Mouse (Mus musculus) retina, adult 2 months (tissue): ENCODE measurements around the gene Exosc10.

ENCODE experiments used
- DNase-seq: peaks from one replicate; pipeline ENCODE4 v3.0.0-alpha.2; 2012; ENCODE audit warnings: low read depth, low spot score

Gene Exosc10

GRCm38 (mm10) chr4:148604541-148605165 lies 46.4 kb downstream of the Exosc10 start:
- DNase-seq, result no peak

DNA sequence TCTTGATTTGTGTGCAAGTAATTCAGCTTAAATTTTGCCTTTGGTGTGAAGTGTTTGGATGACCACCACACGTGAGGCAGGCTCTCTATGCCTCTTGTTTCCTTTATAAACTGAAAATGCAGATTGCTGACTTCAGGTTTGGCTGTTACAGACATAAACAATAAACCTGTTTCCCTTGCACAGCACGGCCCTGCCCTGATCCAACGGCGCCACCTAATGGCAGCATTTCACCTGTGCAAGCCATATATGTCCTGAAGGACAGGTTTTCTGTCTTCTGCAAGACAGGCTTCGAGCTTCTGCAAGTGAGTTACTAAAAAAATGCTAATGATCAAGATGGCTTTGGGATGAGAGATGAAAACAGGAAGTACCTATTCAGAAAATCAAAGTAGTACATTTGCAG lies 49.5 kb downstream of the Exosc10 start:
- DNase-seq, result no peak

- DNase-seq, result no peak
Measured at GRCm38 (mm10) chr4:148609805-148610204, 51.6 kb downstream of the Exosc10 start.

DNA sequence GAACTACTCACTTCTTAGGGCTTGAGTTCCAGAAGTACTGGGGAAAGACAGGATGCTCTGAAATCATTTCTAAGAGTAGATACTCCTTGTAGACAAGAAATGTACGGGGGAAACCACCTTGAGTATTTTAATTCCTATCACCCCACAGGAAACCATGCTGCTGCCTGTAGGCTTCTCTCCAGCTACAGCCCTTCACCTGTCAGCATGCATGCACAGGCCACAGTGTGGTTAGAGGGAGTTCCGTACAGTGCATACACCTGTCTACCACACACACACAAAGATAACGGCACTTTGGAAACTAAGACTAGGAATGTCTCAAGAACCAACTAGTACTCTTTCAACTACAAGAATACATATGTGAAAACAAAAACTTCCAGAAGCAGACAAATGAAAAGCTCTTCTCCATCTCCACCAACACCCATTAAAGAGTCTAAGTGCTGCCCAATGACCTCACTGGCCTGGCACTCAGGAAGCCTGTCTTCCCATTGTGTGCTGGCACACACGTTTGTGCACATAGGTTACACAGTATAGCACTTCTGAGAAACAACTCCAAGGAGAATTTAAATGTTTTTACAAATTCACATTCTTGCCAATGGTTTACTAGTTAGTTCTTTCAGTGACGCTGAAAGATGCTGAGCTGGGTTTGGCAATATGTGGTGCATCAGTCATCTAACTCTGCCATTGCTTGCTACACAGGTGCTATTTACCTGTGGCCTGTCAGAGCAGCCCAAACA lies 52.6 kb downstream of the Exosc10 start:
- no peak for DNase-seq

DNA sequence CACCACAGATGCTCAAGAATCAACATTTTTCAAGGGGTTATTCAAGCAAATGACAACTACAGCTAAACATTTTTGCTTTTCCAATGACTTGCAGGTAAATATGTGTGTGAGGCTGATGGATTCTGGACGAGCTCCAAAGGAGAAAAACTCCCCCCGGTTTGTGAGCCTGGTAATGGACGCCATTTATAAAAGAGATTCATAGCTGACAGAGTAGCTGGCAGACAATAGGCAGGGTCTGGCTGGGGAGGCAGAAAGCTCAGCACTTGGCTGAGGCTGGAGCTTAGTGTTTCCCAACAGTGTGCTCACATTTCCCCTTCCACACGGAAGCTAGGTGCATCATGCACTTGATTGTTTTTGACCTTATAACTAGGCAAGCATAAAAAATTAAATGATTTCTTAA lies 54.3 kb downstream of the Exosc10 start:
- no peak for DNase-seq

DNA sequence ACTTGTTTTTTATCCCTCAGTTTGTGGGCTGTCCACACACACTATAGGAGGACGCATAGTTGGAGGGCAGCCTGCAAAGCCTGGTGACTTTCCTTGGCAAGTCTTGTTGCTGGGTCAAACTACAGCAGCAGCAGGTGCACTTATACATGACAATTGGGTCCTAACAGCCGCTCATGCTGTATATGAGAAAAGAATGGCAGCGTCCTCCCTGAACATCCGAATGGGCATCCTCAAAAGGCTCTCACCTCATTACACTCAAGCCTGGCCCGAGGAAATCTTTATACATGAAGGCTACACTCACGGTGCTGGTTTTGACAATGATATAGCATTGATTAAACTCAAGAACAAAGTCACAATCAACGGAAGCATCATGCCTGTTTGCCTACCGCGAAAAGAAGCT lies 55.5 kb downstream of the Exosc10 start:
- DNase-seq, result no peak

GRCm38 (mm10) chr4:148619805-148620204 lies 61.6 kb downstream of the Exosc10 start:
- no peak for DNase-seq

DNA sequence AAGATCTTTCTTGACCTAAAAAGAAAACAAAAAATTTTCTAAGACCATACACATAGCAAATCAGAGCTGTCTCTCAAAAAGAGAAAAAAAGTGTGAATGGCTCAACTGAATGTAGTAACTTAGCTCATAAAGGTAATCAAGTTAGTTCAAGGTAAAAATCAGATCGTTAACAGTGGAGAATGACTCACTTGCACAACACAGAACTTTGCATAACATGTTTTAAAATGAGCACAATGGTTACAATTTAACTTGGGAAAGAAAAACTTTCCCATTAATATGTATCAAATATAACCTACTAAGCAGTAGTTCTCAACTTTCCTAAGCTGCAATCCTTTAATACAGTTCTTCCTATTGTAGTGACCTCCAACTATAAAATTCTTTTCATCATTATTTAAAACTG lies 62.5 kb downstream of the Exosc10 start:
- DNase-seq, result no peak

GRCm38 (mm10) chr4:148622485-148622884 lies 64.3 kb downstream of the Exosc10 start:
- DNase-seq, result no peak

DNA sequence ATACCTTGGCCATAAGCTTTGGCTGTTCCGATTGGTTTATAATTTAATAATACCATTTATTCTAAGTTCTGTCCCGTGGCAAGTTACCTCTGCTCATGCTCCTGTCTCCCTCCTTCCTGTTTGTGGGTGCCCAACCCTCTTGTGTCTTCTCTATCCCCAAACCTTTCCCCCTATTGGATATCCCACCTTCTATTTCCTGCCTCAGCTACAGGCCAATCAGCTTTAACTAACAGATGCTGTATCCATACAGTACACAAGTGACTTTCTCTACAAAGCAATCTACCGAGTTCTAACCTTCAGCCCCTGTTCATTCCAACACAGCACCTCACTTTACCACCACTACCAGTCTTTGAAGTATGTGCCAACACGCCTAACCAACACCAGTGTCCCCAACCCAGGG lies 65.4 kb downstream of the Exosc10 start:
- DNase-seq, result no peak

DNA sequence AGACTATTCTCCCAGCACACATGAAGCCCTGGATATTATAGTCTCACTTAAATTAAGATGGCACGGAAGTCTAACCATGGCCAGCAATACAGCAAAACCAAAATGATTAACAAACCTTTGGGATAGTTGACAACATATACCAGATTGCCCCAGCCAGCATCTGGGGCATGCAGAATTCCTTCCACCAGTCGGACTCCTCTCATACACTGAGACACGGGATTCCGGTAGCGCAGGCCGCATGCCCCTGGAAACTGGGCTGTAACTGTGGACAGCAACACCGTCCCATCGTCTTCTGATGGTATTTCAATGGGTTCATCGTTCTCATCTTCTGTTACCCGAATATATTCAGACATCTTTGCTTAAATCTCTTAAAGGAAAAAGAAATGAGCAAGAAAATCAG lies 66.8 kb downstream of the Exosc10 start:
- no peak for DNase-seq

- no peak for DNase-seq
Measured at GRCm38 (mm10) chr4:148625756-148626622, 67.8 kb downstream of the Exosc10 start.

DNA sequence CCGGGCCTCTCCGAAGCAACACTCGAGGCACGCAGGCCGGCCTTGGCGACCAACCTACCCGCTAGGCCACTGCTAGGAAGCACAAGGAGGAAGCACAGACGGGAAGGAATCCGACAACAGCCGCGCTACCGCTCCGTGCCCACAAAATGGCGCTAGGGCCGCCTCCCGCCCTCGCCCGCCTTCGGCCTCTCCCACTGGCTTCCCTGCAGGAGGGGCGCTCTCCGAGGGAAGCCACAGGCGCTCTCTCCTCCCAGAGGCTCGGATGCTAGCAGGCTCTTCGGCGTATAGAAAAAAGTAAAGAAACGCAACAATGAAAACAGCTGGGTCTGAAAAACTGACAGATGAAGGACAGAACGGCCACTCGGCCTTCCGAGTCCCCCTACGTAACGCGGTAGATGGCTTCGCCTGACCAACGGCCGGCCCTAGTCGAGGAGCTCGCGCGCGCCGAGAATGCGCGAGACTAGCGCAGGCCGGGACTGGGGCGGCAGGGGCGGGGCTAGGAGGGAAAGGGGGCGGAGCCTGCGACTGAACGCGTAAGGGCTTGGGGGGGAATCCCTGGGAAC lies 68.5 kb downstream of the Exosc10 start, which contains the start of gene Tardbp:
Tardbp (minus strand) TSS at position 397 of the 563 bp plus-strand sequence.
- peak; percentile 86 for DNase-seq

DNA sequence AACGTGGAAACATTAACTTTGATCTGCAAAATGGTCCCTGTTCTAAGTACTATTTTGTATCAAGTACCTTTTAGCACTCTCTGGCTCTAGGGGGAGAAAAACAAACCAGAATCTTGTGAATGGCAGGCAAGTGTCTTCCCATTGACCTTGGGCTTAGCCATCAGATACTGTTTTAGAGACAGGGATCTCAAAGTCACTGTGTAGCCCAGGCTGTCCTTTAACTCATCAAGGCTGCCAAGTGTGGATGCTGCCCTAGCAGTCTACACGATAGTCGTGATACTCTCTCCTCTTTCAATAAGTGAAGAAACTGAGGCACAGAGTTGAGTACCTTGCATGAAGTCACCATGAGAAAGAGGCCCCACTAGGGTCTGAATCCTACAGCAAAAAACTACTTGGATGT lies 69.0 kb downstream of the Exosc10 start:
- no peak for DNase-seq
